Mouse (Mus musculus): Measurements from ENCODE around the gene Hgfac. TPM values are rescaled to one million over a fixed set of nuclear protein-coding genes. Genes with fewer than 3 reads are reported as not detected.
A peak's percentile ranks its signal among the peaks of the same experiment; 100 is the strongest.

Gene Hgfac
- total RNA-seq (2014; fragmentation: Nextera tagmentation) (not detected in 2 replicates), total RNA-seq (2017) (1.7 and 2.3 TPM in 2 replicates)

DNA sequence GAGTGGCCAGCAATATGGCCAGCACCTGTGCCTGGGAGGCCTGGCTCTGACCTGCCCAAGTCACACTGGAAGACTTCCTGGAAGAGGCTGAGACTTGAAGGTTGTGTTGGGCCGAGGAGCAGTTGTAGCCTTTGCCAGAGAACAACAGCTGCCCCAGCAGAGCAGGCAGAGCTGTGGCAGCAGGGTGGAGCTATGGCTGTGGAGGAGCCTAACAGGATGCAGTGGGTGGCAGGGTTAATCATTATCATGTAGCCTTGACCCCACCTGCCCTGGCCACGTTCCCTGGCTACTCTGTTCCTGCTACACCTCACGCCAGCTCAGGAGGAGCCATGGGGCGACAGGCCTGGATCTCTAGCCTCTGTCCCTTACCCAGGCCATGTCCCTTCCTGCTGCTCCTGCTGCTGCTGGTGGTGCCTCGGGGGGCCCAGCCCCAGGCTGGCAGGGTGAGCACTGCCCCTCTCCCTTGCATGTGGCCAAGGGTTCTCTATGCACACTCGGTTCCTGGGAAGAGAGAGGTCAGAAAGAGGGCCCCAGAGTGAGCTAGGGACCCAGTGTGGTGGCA is at the start of gene Hgfac:
Gene Hgfac (plus strand): TSS at position 242 of the 562 bp plus-strand sequence.
- ATAC-seq (replicated peaks; ENCODE audit: low FRiP score, low TSS enrichment, poor library complexity, severe bottlenecking), result no peak

GRCm38 (mm10) chr5:34998754-34999153 is 42.6 kb upstream of the Hgfac start:
- no peak for ATAC-seq (replicated peaks; ENCODE audit: low FRiP score, low TSS enrichment, poor library complexity, severe bottlenecking)

DNA sequence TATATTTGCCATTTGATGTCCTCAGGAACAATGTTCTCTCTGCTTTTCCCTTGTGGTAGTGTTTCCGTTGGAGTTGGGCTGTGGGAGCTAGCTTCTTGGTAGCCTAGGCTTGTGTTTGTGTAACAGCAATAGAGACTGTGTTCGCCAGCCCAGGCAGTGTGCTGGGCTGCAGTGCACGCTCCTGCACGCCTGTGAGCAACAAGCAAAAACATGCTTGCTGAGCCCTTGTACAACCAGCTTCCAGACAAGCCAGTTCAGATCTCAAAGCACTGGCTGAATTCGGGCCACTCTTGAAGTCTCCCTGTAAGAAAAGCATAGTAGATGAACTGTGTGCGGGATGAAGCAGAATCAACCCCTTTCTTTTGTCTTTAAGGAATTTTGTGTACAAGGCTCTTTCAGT is 42.0 kb upstream of the Hgfac start:
- no peak for ATAC-seq (replicated peaks; ENCODE audit: low FRiP score, low TSS enrichment, poor library complexity, severe bottlenecking)

GRCm38 (mm10) chr5:35000323-35000722 is 41.0 kb upstream of the Hgfac start:
- ATAC-seq (replicated peaks; ENCODE audit: low FRiP score, low TSS enrichment, poor library complexity, severe bottlenecking), result no peak

GRCm38 (mm10) chr5:35001144-35001543 is 40.2 kb upstream of the Hgfac start:
- ATAC-seq (replicated peaks; ENCODE audit: low FRiP score, low TSS enrichment, poor library complexity, severe bottlenecking), result no peak

- no peak for ATAC-seq (replicated peaks; ENCODE audit: low FRiP score, low TSS enrichment, poor library complexity, severe bottlenecking)
Observed at GRCm38 (mm10) chr5:35003611-35004162, 37.6 kb upstream of the Hgfac start.

- no peak for ATAC-seq (replicated peaks; ENCODE audit: low FRiP score, low TSS enrichment, poor library complexity, severe bottlenecking)
Observed at GRCm38 (mm10) chr5:35004769-35005168, 36.5 kb upstream of the Hgfac start.

GRCm38 (mm10) chr5:35005659-35006058 is 35.6 kb upstream of the Hgfac start:
- ATAC-seq (replicated peaks; ENCODE audit: low FRiP score, low TSS enrichment, poor library complexity, severe bottlenecking), result no peak; the same call in 1 of the 2 replicates

- no peak for ATAC-seq (replicated peaks; ENCODE audit: low FRiP score, low TSS enrichment, poor library complexity, severe bottlenecking)
Observed at GRCm38 (mm10) chr5:35006599-35006998, 34.7 kb upstream of the Hgfac start.

GRCm38 (mm10) chr5:35009163-35009562 is 32.1 kb upstream of the Hgfac start:
- ATAC-seq (replicated peaks; ENCODE audit: low FRiP score, low TSS enrichment, poor library complexity, severe bottlenecking), result no peak

- no peak for ATAC-seq (replicated peaks; ENCODE audit: low FRiP score, low TSS enrichment, poor library complexity, severe bottlenecking)
Observed at GRCm38 (mm10) chr5:35010656-35011055, 30.7 kb upstream of the Hgfac start.

DNA sequence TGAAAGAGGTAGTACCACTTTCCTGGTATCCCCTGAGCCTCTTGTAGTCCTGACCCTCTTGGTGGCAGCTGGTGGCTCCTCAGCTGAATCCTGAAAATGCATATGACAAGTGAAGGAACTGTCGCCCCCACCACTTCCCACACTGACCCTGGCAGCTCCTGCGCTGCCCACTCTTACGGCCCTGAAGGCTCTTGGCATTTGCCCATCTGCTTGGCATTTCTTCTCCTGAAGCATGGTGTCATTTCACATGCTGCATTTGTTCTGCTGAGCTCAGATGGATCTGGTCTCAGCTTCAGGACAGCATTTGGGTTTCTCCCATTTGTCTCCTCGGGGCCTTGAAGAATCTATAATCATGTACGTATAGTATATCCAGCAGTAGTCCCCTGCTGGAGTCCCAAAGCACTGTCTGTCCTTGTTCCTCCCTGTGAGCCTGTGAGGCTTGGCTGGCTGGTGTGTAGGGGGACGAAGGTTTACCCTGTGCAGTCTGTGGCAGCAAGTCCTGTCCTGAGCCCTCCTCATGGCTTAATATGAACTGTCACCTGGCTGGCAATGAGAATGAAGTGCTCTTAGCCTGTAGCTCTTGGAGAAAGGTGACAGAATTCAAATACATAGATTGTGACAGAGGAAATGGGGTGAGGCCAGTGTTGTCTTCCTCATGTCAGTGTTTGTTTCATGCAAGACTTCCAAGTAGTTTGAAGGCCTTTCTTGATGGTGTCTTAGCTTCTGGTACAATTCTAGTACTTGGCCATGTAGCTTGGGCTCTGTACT is 30.0 kb upstream of the Hgfac start:
- no peak for ATAC-seq (replicated peaks; ENCODE audit: low FRiP score, low TSS enrichment, poor library complexity, severe bottlenecking)

DNA sequence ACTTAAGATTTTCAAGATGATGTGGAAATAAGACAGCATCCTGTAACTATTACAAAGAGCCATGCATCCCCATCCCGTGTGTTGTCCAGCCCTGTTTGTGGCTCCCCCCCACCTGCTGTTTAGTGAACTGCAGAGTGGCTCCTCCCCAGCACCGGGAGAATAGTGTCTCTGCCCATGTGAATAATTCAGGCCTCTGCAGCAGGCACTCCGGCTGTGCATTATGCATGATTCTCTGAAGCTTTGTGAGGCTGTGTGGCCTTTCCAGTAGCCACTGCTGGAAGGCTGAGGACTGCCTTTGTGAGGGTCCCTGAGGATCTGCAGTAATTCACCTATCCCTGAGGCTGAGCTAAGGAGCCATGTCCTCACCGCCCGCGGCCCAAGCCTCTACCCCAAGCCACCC is 27.3 kb upstream of the Hgfac start:
- no peak for ATAC-seq (replicated peaks; ENCODE audit: low FRiP score, low TSS enrichment, poor library complexity, severe bottlenecking)

- no peak for ATAC-seq (replicated peaks; ENCODE audit: low FRiP score, low TSS enrichment, poor library complexity, severe bottlenecking)
Observed at GRCm38 (mm10) chr5:35019673-35020300, 21.5 kb upstream of the Hgfac start.

- no peak for ATAC-seq (replicated peaks; ENCODE audit: low FRiP score, low TSS enrichment, poor library complexity, severe bottlenecking)
Observed at GRCm38 (mm10) chr5:35020410-35021241, 20.7 kb upstream of the Hgfac start.

GRCm38 (mm10) chr5:35024975-35025374 is 16.3 kb upstream of the Hgfac start:
- peak; percentile 46 for ATAC-seq (replicated peaks; ENCODE audit: low FRiP score, low TSS enrichment, poor library complexity, severe bottlenecking)

DNA sequence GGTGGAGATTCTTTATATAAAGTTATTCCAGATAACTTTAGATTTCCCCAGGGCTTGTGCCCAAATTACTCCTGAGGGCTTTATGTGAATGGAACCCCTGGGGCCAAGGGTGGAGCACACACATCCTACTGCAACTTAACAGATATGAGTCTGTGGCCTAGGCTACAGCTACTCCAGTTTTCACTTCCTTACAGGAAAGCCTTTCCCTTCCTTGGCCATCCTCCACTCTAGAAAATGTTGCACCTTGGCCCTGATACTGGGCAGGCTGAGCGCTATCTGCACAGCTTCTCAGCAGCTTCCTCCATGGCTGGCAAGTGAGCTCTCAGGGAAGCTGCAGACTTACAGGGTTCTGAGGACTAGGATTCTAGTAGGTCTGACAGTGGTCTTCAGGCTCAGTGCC is 12.0 kb upstream of the Hgfac start:
- no peak for ATAC-seq (replicated peaks; ENCODE audit: low FRiP score, low TSS enrichment, poor library complexity, severe bottlenecking)

- no peak for ATAC-seq (replicated peaks; ENCODE audit: low FRiP score, low TSS enrichment, poor library complexity, severe bottlenecking)
Observed at GRCm38 (mm10) chr5:35029755-35030154, 11.6 kb upstream of the Hgfac start.

DNA sequence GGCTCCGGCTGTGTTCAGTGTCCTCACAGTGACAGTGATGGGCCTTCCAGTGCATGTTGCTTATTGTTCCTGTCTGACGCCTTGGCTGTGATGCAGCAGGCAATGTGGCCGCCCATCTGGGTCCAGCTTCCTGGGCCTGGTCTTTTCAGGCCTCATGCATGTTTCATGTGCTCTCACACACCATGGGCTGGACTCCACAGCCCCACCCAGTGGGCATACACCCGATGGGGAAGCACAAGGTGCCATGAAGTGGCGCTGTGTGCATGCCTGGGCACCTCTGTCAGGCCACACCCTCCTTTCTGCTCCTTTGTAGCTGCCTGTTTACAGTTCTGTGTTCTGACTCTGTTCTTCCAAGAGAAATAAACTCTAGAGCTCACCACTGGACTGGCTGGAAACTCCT is 8.2 kb upstream of the Hgfac start:
- ATAC-seq (replicated peaks; ENCODE audit: low FRiP score, low TSS enrichment, poor library complexity, severe bottlenecking), result peak; percentile 55

- ATAC-seq (replicated peaks; ENCODE audit: low FRiP score, low TSS enrichment, poor library complexity, severe bottlenecking), result no peak
Observed at GRCm38 (mm10) chr5:35033619-35034018, 7.7 kb upstream of the Hgfac start.
